In genomic region chr2:180832711-180833110, GRCm38 (mm10) we compare ENCODE assay signal across 40 mouse cellular contexts. TPM values are rescaled to one million over a fixed set of nuclear protein-coding genes. Genes with fewer than 3 reads are reported as not detected.
"Had no signal": no experiment of that assay in that cellular context is flagged by ENCODE, and none has a peak within 500 bp of the region (broad histone marks: within the 10 kb centered on the region; RNA-seq: fewer than 3 reads in every experiment).

No protein-coding gene starts in this region.

- DNase-seq: heart, postnatal 10 days; heart, postnatal 14 days; heart, postnatal 36 days; heart, postnatal 4 days; kidney, adult 11 months; kidney, adult 18-20 months; kidney, adult 2 months; kidney, adult 8-10 months; kidney, adult 9 months; kidney, postnatal 10 days; kidney, postnatal 14 days; kidney, postnatal 25 days; kidney, postnatal 36 days; layer of hippocampus, adult 9-11 months; layer of hippocampus, postnatal 36 days had no signal

- H3K9me3 ChIP-seq: heart, embryonic 12.5 days; heart, embryonic 13.5 days; heart, embryonic 15.5 days; hindbrain, embryonic 10.5 days; hindbrain, embryonic 12.5 days; hindbrain, embryonic 15.5 days; intestine, embryonic 15.5 days; kidney, embryonic 15.5 days had no signal

- H3K36me3 ChIP-seq: heart, embryonic 12.5 days; heart, embryonic 13.5 days; heart, embryonic 15.5 days; hindbrain, embryonic 12.5 days; hindbrain, embryonic 15.5 days; intestine, embryonic 15.5 days; kidney, embryonic 15.5 days had no signal

- H3K4me1 ChIP-seq: heart, embryonic 15.5 days; hindbrain, embryonic 15.5 days; intestine, embryonic 15.5 days had no signal

- ATAC-seq: hindbrain, embryonic 16.5 days; hindbrain, postnatal 0 days; inflammation-experienced regulatory T-cells, adult 6 months; intestine, embryonic 15.5 days; intestine, embryonic 16.5 days; intestine, postnatal 0 days had no signal

- H3K27me3 ChIP-seq: heart, embryonic 15.5 days; hindbrain, embryonic 12.5 days; hindbrain, embryonic 15.5 days; intestine, embryonic 15.5 days; kidney, embryonic 15.5 days had no signal

- H3K9ac ChIP-seq: heart, embryonic 12.5 days; heart, embryonic 13.5 days; heart, embryonic 15.5 days; hindbrain, embryonic 12.5 days; hindbrain, embryonic 14.5 days; hindbrain, embryonic 15.5 days; intestine, embryonic 15.5 days; kidney, embryonic 15.5 days had no signal

- H3K4me3 ChIP-seq: heart, embryonic 12.5 days; heart, embryonic 13.5 days; heart, embryonic 15.5 days; hindbrain, embryonic 10.5 days; hindbrain, embryonic 12.5 days; hindbrain, embryonic 15.5 days; intestine, embryonic 15.5 days; kidney, embryonic 15.5 days; layer of hippocampus, adult 2 months; left cerebral cortex, adult 2 months had no signal

- H3K27ac ChIP-seq: heart, embryonic 13.5 days; heart, embryonic 15.5 days; hindbrain, embryonic 10.5 days; hindbrain, embryonic 12.5 days; hindbrain, embryonic 14.5 days; hindbrain, embryonic 15.5 days; hindbrain, postnatal 0 days; intestine, embryonic 15.5 days; kidney, embryonic 15.5 days; kidney, postnatal 0 days; layer of hippocampus, adult 2 months; left cerebral cortex, adult 2 months had no signal

- H3K4me2 ChIP-seq: heart, embryonic 11.5 days; heart, embryonic 12.5 days; heart, embryonic 13.5 days; heart, embryonic 15.5 days; hindbrain, embryonic 12.5 days; hindbrain, embryonic 14.5 days; hindbrain, embryonic 15.5 days; intestine, embryonic 15.5 days; kidney, embryonic 15.5 days had no signal

RNA-seq across cellular contexts. Expression of gene Bhlhe23, which starts 56.0 kb away (rescaled TPM):
- polyA plus RNA-seq: heart, embryonic 11.5 days; heart, embryonic 12.5 days; heart, embryonic 13.5 days; heart, embryonic 14.5 days; heart, embryonic 15.5 days; heart, embryonic 16.5 days; heart, postnatal 0 days; inflammation-experienced regulatory T-cells, adult 6 months; intestine, embryonic 14.5 days; intestine, embryonic 15.5 days; intestine, embryonic 16.5 days; intestine, postnatal 0 days; kidney, adult 2 months; kidney, embryonic 14.5 days; kidney, embryonic 15.5 days; kidney, embryonic 16.5 days; kidney, postnatal 0 days; large intestine, adult 2 months had no signal
